Mouse (Mus musculus): ENCODE measurements around the gene Gzmg.

DNA sequence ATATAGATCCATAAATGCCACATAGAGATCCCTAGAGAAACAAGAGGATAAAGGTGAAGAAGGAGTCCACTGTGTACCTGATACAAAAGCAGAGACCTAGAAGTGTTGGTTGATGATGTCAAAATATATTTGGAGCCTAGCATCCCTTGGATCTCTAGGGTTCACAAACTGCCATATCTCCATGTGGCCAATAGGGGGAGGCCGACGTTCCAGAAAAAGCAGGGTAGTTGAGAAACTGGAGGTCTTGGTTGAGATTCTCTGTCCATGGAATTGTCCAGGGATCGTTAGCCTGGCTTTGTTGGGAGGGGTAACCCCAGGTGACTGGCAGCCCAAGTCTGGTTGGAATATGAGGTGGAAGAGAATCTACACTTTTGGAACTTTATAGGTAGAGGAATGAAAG lies 31.0 kb downstream of the Gzmg start:
- TF ChIP-seq TAL1 (conservative IDR thresholded peaks at IDR 0.05; ENCODE audit: low read depth, low read length) (no peak), CTCF (IDR thresholded peaks at IDR 0.05; ENCODE audit: low read depth, low read length) (peak; percentile 42)
